Mouse (Mus musculus) midbrain, embryonic 14.5 days (tissue): ENCODE measurements around the gene Ckap4. TPM values are rescaled to one million over a fixed set of nuclear protein-coding genes. Genes with fewer than 3 reads are reported as not detected.
A peak's percentile ranks its signal among the peaks of the same experiment; 100 is the strongest.
"Not testable (repeated sequence)": the region's sequence is repeated elsewhere in the genome, so short reads cannot be mapped to it uniquely, and the experiment has no call there.

Source experiments
- ATAC-seq: fragments of 200-750 bp; cut with Nextera tagmentation; 2 replicates; pipeline ENCODE4 v1.8.0; 2017; ENCODE audit warnings: moderate number of reproducible peaks, moderate library complexity; ENCODE audit not compliant: low FRiP score, low TSS enrichment
- DNase-seq: peaks from one replicate; pipeline ENCODE4 v3.0.0-alpha.2; 2015
- H3K27ac ChIP-seq: fragments of 300-500 bp; sonication (generic); replicated peaks from 2 replicates; pipeline ENCODE4 v1.5.1; 2014; ENCODE audit warnings: mild to moderate bottlenecking, low read depth, low read length, moderate library complexity
- H3K27me3 ChIP-seq: fragments of 300-500 bp; sonication (generic); 2 replicates; pipeline ENCODE4 v1.6.1; 2014; ENCODE audit warnings: low read length, control low read depth, mixed read lengths; ENCODE audit not compliant: control insufficient read depth, insufficient read depth
- H3K36me3 ChIP-seq: fragments of 300-500 bp; sonication (generic); 2 replicates; pipeline ENCODE4 v1.6.1; 2014; ENCODE audit warnings: low read length, control low read depth; ENCODE audit not compliant: control insufficient read depth, insufficient read depth
- H3K4me1 ChIP-seq: fragments of 300-500 bp; sonication (generic); 2 replicates; pipeline ENCODE4 v1.6.1; 2014; ENCODE audit warnings: mild to moderate bottlenecking, antibody characterized with exemption, low read length, control low read depth; ENCODE audit not compliant: control insufficient read depth, insufficient read depth
- H3K4me2 ChIP-seq: fragments of 300-500 bp; sonication (generic); 2 replicates; pipeline ENCODE4 v1.6.1; 2014; ENCODE audit warnings: mild to moderate bottlenecking, low read length, moderate library complexity
- H3K4me3 ChIP-seq: fragments of 300-500 bp; sonication (generic); replicated peaks from 2 replicates; pipeline ENCODE4 v1.5.1; 2014; ENCODE audit warnings: low read depth, low read length
- H3K9ac ChIP-seq: fragments of 300-500 bp; sonication (generic); replicated peaks from 2 replicates; pipeline ENCODE4 v1.6.1; 2014; ENCODE audit warnings: mild to moderate bottlenecking, low read length, moderate library complexity
- H3K9me3 ChIP-seq: fragments of 300-500 bp; sonication (generic); 2 replicates; pipeline ENCODE4 v1.6.1; 2016; ENCODE audit warnings: low read length, control low read depth, mixed read lengths; ENCODE audit not compliant: control insufficient read depth
- WGBS: fragments of 180-500 bp; shearing (Covaris S2); extraction: QIAGEN DNeasy Blood & Tissue Kit; methylation state at CpG from one replicate; pipeline ENCODE4 v1.1.7; 2014; 5-methylcytosine and 5-hydroxymethylcytosine counted together
- polyA plus RNA-seq: library from polyadenylated mRNA; unstranded; fragments of >200 nt; fragmentation: Nextera tagmentation; extraction: Ambion mirVana; gene quantifications from 2 replicates; pipeline ENCODE4 v1.2.1, GENCODE M21; 2014

Ckap4 gene
- polyA plus RNA-seq, 1 experiment from 2014 or later = 71.5 TPM

GRCm38 (mm10) chr10:84526488-84526887, 7.4 kb downstream of the Ckap4 start:
- no peak overlapping the region for H3K4me2 ChIP-seq
- peaks cover 42% of the 10 kb centered on the region for H3K36me3 ChIP-seq
- 38% methylated on average over 10 of the region's 10 CpGs for WGBS
- DNase-seq = no peak
- H3K27ac ChIP-seq = no peak overlapping the region
- no peak overlapping the region for H3K4me3 ChIP-seq
- H3K4me1 ChIP-seq = peaks cover 12% of the 10 kb centered on the region
- no peaks in the 10 kb centered on the region for H3K9me3 ChIP-seq
- H3K27me3 ChIP-seq = no peaks in the 10 kb centered on the region
- no peak for ATAC-seq
- no peak overlapping the region; the same call in 1 of the 2 replicates for H3K9ac ChIP-seq

GRCm38 (mm10) chr10:84523682-84524081, 10.2 kb downstream of the Ckap4 start:
- Histone ChIP-seq H3K9me3 (no peaks in the 10 kb centered on the region), H3K4me3 (no peak overlapping the region), H3K4me2 (no peak overlapping the region), H3K27ac (no peak overlapping the region), H3K27me3 (no peaks in the 10 kb centered on the region), H3K4me1 (no peaks in the 10 kb centered on the region), H3K9ac (no peak overlapping the region), H3K36me3 (peaks cover 39% of the 10 kb centered on the region)
- 44% methylated on average over 10 of the region's 10 CpGs for WGBS
- ATAC-seq (no peak), DNase-seq (no peak)

- no peaks in the 10 kb centered on the region for H3K4me1 ChIP-seq
- DNase-seq = peak; percentile 37
- no peak for ATAC-seq
Observed at GRCm38 (mm10) chr10:84516414-84516927, 17.4 kb downstream of the Ckap4 start.

GRCm38 (mm10) chr10:84515980-84516379, 17.9 kb downstream of the Ckap4 start:
- H3K9me3 ChIP-seq, H3K4me1 ChIP-seq, H3K36me3 ChIP-seq, H3K4me2 ChIP-seq, H3K9ac ChIP-seq, DNase-seq, H3K27ac ChIP-seq, H3K27me3 ChIP-seq, H3K4me3 ChIP-seq: not testable (repeated sequence)
- ATAC-seq = peak; percentile 20; the same call in 1 of the 2 replicates
- 54% methylated on average over 1 of the region's 1 CpGs for WGBS

More at GRCm38 (mm10) chr10:84516414-84516927, 17.4 kb downstream of the Ckap4 start:
- WGBS = 64% methylated on average over 11 of the region's 11 CpGs
- Histone ChIP-seq H3K4me3 (no peak overlapping the region), H3K27me3 (no peaks in the 10 kb centered on the region), H3K4me2 (no peak overlapping the region), H3K9me3 (no peaks in the 10 kb centered on the region), H3K9ac (no peak overlapping the region), H3K27ac (no peak overlapping the region), H3K36me3 (no peaks in the 10 kb centered on the region)

- H3K4me1 ChIP-seq = no peaks in the 10 kb centered on the region
- H3K36me3 ChIP-seq = no peaks in the 10 kb centered on the region
- ATAC-seq = peak; percentile 53; the same call in 1 of the 2 replicates
- H3K27ac ChIP-seq = no peak overlapping the region
- peak; percentile 91 for DNase-seq
- H3K9ac ChIP-seq = no peak overlapping the region
- 16% methylated on average over 3 of the region's 3 CpGs for WGBS
- H3K4me2 ChIP-seq = no peak overlapping the region
- no peaks in the 10 kb centered on the region for H3K27me3 ChIP-seq
- H3K9me3 ChIP-seq = no peaks in the 10 kb centered on the region
- no peak overlapping the region for H3K4me3 ChIP-seq
Observed at GRCm38 (mm10) chr10:84515512-84515950, 18.3 kb downstream of the Ckap4 start.

GRCm38 (mm10) chr10:84514038-84514578, 19.8 kb downstream of the Ckap4 start:
- H3K4me2 ChIP-seq = no peak overlapping the region
- H3K27me3 ChIP-seq = no peaks in the 10 kb centered on the region
- H3K4me1 ChIP-seq = no peaks in the 10 kb centered on the region
- H3K27ac ChIP-seq = no peak overlapping the region
- H3K36me3 ChIP-seq = no peaks in the 10 kb centered on the region
- no peaks in the 10 kb centered on the region for H3K9me3 ChIP-seq
- ATAC-seq (no peak), DNase-seq (peak; percentile 62)
- no peak overlapping the region for H3K4me3 ChIP-seq
- WGBS = 47% methylated on average over 5 of the region's 5 CpGs
- H3K9ac ChIP-seq = no peak overlapping the region

- no peaks in the 10 kb centered on the region for H3K27me3 ChIP-seq
- no peak overlapping the region for H3K4me3 ChIP-seq
- no peak overlapping the region for H3K27ac ChIP-seq
- no peaks in the 10 kb centered on the region for H3K9me3 ChIP-seq
- no peaks in the 10 kb centered on the region for H3K4me1 ChIP-seq
- H3K36me3 ChIP-seq = no peaks in the 10 kb centered on the region
- no peak overlapping the region for H3K9ac ChIP-seq
- no peak overlapping the region for H3K4me2 ChIP-seq
- ATAC-seq (no peak), DNase-seq (no peak)
Observed at GRCm38 (mm10) chr10:84512766-84513165, 21.1 kb downstream of the Ckap4 start.

GRCm38 (mm10) chr10:84508603-84509002, 25.3 kb downstream of the Ckap4 start:
- Histone ChIP-seq H3K4me2 (no peak overlapping the region), H3K36me3 (no peaks in the 10 kb centered on the region), H3K27me3 (no peaks in the 10 kb centered on the region), H3K9ac (no peak overlapping the region), H3K4me1 (no peaks in the 10 kb centered on the region), H3K4me3 (no peak overlapping the region), H3K9me3 (no peaks in the 10 kb centered on the region), H3K27ac (no peak overlapping the region)
- WGBS = 93% methylated on average over 1 of the region's 1 CpGs
- ATAC-seq (no peak), DNase-seq (no peak)

- 76% methylated on average over 2 of the region's 2 CpGs for WGBS
- Histone ChIP-seq H3K4me1 (no peaks in the 10 kb centered on the region), H3K36me3 (no peaks in the 10 kb centered on the region), H3K27ac (no peak overlapping the region), H3K4me3 (no peak overlapping the region), H3K9ac (no peak overlapping the region), H3K27me3 (no peaks in the 10 kb centered on the region), H3K9me3 (no peaks in the 10 kb centered on the region), H3K4me2 (no peak overlapping the region)
- DNase-seq = no peak
- ATAC-seq = no peak
Observed at GRCm38 (mm10) chr10:84498867-84499266, 35.0 kb downstream of the Ckap4 start.
